Mouse (Mus musculus) megakaryocyte, embryonic 14.5 days (primary cell): ENCODE measurements at regions not wholly inside any gene's neighbourhood (a gene's known extent, or its start where the extent isn't known, plus 50 kb on each side); places are given as distances from the start of the nearest gene placed in this dataset.

Experiments
- FLI1 ChIP-seq: IDR thresholded peaks from 2 replicates; pipeline ENCODE4 v1.6.1; 2012; ENCODE audit warnings: low read length, inconsistent platforms, mixed read lengths
- GATA1 ChIP-seq: IDR thresholded peaks from 3 replicates; pipeline ENCODE4 v1.6.1; 2012; ENCODE audit warnings: mixed read lengths, low read length, inconsistent platforms, borderline replicate concordance

GRCm38 (mm10) chr7:129978576-129978975, 386.9 kb downstream of the Wdr11 start:
- TF ChIP-seq FLI1 (no peak), GATA1 (no peak)
